Mouse (Mus musculus) pancreas, adult 10 weeks (tissue): ENCODE results near the gene Gsc. TPM values are rescaled to one million over a fixed set of nuclear protein-coding genes. Genes with fewer than 3 reads are reported as not detected.

Experiments
- polyA plus RNA-seq: library from polyadenylated mRNA; stranded (reverse); fragments of 350-450 nt; fragmentation: Illumina TruSeq; extraction: RNeasy Lipid Tissue Mini Kit (QIAGEN cat#74804); gene quantifications from one replicate; pipeline ENCODE4 v1.2.3, GENCODE M21; 2015; ENCODE audit warnings: low read depth, low replicate concordance; ENCODE audit not compliant: insufficient read depth

Gene Gsc
- polyA plus RNA-seq, result not detected

DNA sequence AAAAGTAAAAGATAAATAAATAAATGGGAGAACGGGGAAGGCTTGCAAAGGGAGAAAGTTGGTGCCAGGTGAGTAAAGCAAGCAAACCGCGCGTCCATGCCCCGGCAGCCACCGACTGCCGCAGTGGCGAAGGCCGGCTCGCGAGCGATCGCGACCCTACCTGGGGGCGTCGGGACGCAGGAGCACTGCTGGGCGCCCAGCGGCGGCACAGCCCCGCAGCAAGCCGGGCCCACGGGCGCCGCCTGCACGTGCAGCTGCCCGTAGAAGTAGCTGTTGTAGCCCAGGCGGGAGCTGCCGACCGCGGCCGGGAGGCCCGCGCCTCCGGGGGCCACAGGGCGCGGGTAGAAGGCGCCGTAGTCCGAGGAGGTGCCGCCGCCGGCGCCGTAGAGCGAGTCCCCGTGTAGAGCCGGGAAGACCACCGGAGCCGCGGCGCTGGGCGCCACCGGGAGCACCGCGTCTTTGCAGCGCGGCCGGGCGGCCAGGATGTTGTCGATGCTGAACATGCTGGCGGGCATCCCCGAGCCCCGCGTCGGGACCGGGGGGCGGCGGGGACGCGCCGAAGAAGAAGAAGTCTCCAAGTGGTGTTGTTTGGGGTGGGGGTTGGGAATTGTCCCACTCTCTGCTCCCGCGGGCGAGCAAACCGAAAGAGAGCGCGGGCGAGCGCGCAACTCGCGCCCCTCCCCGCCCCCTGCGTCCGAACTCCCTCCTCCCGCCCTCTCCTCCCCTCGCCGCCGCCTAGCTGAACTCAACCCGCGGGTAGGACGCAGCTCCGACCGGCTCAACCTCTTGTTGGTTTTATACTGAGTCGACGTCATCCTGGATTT, at the start of gene Gsc:
TSS of gene Gsc (minus strand) at position 730 of the 824 bp plus-strand sequence.

Other genes with a start within 250 kb of the Gsc start
- gene Serpina3g, start 237.1 kb downstream of the Gsc start, polyA plus RNA-seq, result not detected
- gene Serpina3i, start 210.2 kb downstream of the Gsc start, polyA plus RNA-seq, result not detected
- gene Serpina3j, start 158.8 kb downstream of the Gsc start, polyA plus RNA-seq, result not detected
- not detected for gene Serpina3k, start 134.8 kb downstream of the Gsc start, polyA plus RNA-seq
- gene Serpina3m, start 134.8 kb downstream of the Gsc start, polyA plus RNA-seq, result not detected
- gene Serpina3n, start 66.6 kb downstream of the Gsc start, polyA plus RNA-seq, result 2.8 TPM